Mouse (Mus musculus) megakaryocyte-erythroid progenitor cell, adult 5 weeks (primary cell): ENCODE results near the gene Lnx2. TPM values are rescaled to one million over a fixed set of nuclear protein-coding genes. Genes with fewer than 3 reads are reported as not detected.

Experiments
- polyA plus RNA-seq: library from polyadenylated mRNA; stranded (reverse); fragments of >175 nt; gene quantifications from 2 replicates; pipeline ENCODE4 v1.2.3, GENCODE M21; 2012

The Lnx2 gene
- polyA plus RNA-seq = 8.5 and 8.8 TPM in 2 replicates

GRCm38 (mm10) chr5:147076026-147076798 is at the start of gene Lnx2:
Lnx2 (minus strand) TSS chr5:147076586.

GRCm38 (mm10) chr5:147076799-147077165 is 396 bp upstream of the Lnx2 start, which contains the start of gene Polr1d:
Polr1d (plus strand) TSS chr5:147077050.

Other genes starting within 250 kb of the Lnx2 start
- 318 and 398 TPM in 2 replicates for gene Rpl21, start 243.7 kb downstream of the Lnx2 start, polyA plus RNA-seq
- 2.4 and 2.6 TPM in 2 replicates for gene Rasl11a, start 231.5 kb downstream of the Lnx2 start, polyA plus RNA-seq
- 125 and 137 TPM in 2 replicates for gene Gtf3a, start 127.9 kb downstream of the Lnx2 start, polyA plus RNA-seq
- gene Mtif3, start 112.8 kb downstream of the Lnx2 start, polyA plus RNA-seq = 3.5 and 4.3 TPM in 2 replicates
- gene Polr1d, start 464 bp upstream of the Lnx2 start, polyA plus RNA-seq = 129 and 133 TPM in 2 replicates
- gene Gsx1, start 112.1 kb upstream of the Lnx2 start, polyA plus RNA-seq = not detected in 2 replicates
- not detected in 2 replicates for gene Pdx1, start 193.4 kb upstream of the Lnx2 start, polyA plus RNA-seq
- 0.03 TPM in 1 of 2 replicates, not detected in the other for gene Cdx2, start 230.7 kb upstream of the Lnx2 start, polyA plus RNA-seq
- not detected in 2 replicates for gene Urad, start 245.9 kb upstream of the Lnx2 start, polyA plus RNA-seq